Mouse (Mus musculus): ENCODE results near the gene Efr3b.

GRCm38 (mm10) chr12:4024356-4024755 lies 14.4 kb downstream of the Efr3b start:
- TF ChIP-seq CTCF (IDR thresholded peaks at IDR 0.05) (no peak), EP300 (IDR thresholded peaks at IDR 0.05) (no peak)
